Mouse (Mus musculus) adrenal gland, postnatal 25 days (tissue): ENCODE results near the gene Cstf2. TPM values are rescaled to one million over a fixed set of nuclear protein-coding genes. Genes with fewer than 3 reads are reported as not detected.
A peak's percentile ranks its signal among the peaks of the same experiment; 100 is the strongest.

Experiments used
- DNase-seq: peaks from one replicate; pipeline ENCODE4 v3.0.0; 2021; ENCODE audit warnings: mixed read lengths
- long read RNA-seq: library from polyadenylated mRNA; stranded (forward); transcript quantifications from one replicate; pipeline ENCODE4 v2.0.0, GENCODE M21; 2021
- microRNA-seq, 2 experiments: library from miRNA; unstranded; fragments of <30 nt; microRNA quantifications; one replicate each; pipeline ENCODE4 v1.2.0; 2021
- total RNA-seq: library from RNA; stranded (reverse); gene quantifications from 2 replicates; pipeline ENCODE4 v1.2.3, GENCODE M21; 2021

Gene Cstf2
- 32.5 and 46.5 TPM in 2 replicates for total RNA-seq
- long read RNA-seq, full-length matches to known transcripts: 14 of 20 reads
- long read RNA-seq, partial matches to known transcripts: 1 of 20 reads
- long read RNA-seq, other reads (novel, unspliced or antisense): 5 of 20 reads

DNA sequence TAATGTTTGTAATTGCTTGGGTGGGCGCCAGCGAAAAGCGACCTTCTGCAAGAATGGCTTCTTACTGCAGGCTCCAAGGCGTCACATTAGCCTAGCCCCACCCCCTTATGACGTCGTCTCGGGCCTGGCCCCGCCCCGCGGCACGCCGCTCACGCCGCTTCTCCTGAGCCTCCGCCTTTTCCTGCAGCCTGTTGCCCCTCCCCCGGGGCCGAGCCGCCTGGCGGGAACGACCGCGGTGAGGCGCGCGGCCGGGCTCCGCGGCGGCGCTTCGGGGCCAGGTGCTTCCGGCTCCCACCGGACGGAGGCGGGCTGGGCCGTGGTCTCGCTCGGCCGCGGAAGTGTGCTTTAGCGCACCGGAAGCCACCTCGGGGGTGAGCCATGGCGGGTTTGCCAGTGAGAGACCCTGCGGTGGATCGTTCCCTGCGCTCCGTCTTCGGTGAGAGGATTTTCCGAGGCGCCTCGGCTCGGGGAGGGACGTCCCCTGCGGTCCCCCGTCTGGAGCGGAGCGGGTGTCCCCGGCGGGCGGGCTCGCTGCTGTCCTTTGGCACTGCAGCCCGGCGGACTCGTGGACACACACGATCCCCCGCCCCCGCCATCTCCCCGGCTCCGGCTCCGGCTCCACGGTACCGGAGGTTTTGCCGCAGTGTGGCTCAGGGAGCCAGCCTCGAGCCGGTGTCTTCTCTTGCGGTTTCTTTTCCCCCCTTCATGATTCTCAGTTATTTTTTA is at the start of gene Cstf2:
Cstf2 (plus strand) TSS at position 201 of the 726 bp plus-strand sequence.
- DNase-seq: peak; percentile 92

DNA sequence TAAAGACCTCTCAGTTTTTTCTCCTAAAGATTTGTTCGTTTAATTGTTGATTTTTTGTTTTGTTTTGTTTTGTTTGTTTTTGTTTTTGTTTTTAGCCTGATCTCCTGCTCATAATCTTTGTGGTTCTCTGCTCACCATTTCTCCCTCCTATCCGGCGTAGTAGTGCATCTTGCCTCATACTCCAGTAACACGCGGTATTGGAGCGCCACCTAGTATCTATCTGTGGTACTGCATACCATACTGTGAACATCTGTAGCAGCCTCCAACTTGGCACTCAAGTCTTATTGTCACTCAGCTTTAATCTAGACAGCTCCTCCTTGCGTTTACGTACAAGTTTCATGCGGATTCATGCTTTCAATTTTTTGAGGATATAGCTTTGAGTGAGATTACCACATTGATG is 40.0 kb upstream of the Cstf2 start:
- DNase-seq: peak; percentile 34

GRCm38 (mm10) chrX:134020664-134021063 is 38.3 kb upstream of the Cstf2 start:
- DNase-seq: no peak

DNA sequence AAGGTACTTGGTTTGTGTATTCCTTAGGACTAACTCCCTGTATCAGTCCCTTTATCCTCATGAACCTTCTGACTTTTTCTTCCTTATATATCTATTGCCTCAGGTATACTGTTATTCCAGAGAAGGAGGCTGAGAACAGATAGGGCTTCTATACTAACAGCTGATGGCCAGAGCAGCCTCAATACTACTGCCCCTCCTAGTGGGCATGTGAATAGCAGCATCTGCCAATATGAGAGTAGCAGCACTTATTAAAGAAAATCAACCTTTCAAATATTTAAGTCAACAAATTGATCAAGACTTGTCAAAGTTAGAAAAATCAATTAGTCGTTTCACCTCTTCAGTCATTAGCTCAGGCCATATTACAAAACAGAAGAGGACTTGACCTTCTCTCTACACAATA is 10.0 kb upstream of the Cstf2 start:
- DNase-seq: no peak

- no peak for DNase-seq
Measured at GRCm38 (mm10) chrX:134056897-134057296, 2.1 kb upstream of the Cstf2 start.

GRCm38 (mm10) chrX:134058040-134058875 is 729 bp upstream of the Cstf2 start:
- DNase-seq: no peak

GRCm38 (mm10) chrX:134059764-134060163 is 777 bp downstream of the Cstf2 start:
- no peak for DNase-seq

DNA sequence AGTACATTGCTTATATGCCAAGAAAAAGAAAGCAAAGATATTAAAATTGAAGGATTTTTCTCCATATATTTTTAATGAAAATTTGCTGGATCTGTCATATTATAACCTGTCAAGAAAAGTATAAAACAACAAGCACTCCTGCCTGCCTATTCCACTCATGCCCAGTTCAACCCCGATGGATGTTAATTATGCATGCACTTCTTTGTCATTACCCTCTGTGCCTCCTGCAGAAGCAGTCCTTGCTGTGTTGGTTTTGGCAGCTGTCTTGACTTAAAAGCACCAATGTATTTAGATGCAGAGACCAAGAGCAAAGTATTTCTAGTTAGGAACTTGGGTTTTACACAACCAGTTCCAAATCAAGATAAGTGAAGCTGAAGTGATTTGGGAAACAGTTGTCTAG is 26.5 kb downstream of the Cstf2 start:
- DNase-seq: no peak

- DNase-seq: no peak
Measured at GRCm38 (mm10) chrX:134102641-134103040, 43.7 kb downstream of the Cstf2 start.

DNA sequence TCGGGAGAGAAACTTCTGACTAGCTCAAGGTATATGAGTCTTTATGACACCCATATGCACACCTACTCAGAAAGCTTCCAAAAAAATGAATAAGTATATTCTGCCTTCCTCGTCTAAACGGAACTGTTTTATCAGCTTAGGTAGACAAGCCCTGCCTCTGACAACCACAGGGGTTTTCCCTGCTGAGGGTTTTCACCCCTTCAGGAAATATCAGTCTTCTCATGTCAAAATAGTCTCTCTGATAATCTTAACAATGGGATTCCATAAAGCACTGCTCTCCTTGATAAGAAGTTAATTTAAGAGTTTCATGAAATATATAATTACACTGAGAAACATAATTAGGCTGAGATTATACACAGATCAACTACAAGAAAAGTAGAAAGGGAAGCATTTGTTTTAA is 52.8 kb downstream of the Cstf2 start:
- no peak for DNase-seq

DNA sequence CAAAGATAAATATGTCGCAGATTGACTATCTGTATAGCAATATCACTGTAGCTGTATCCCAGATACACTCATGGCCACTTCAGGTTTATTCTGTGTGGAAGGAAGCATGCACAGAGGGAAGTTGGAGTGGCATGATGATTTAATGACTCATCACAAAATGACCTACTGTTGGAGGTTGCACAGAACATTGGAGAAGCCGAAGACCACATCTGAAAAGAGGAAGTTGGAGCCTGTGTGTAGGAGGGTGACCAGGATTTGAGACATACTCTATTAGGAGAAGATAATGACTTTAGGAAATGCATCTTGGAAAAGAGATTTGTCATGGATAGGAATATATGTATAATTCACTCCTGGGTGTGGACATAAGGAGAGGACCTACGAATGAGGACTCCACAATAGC is 57.4 kb downstream of the Cstf2 start:
- no peak for DNase-seq

DNA sequence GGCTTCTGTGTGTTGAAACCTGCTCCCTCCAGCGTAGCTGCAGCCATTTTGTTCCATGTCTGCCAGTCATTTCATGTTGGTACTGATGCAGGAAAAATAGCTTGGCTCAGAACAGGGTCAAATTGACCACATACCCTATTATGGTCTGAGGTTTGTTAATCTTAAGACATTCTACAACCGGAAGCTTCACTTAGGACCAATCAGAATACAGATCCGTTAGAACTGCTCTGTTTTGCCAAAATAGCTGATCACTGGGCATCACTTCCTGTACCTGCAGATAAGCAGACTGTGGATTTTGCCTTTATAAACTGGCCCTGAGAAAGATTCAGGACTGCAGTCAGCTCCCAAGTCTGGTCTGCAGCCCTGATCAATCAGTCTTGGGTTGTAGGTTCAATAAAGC is 69.6 kb downstream of the Cstf2 start:
- DNase-seq: no peak

- DNase-seq: peak; percentile 2
Measured at GRCm38 (mm10) chrX:134132295-134132694, 73.3 kb downstream of the Cstf2 start.

DNA sequence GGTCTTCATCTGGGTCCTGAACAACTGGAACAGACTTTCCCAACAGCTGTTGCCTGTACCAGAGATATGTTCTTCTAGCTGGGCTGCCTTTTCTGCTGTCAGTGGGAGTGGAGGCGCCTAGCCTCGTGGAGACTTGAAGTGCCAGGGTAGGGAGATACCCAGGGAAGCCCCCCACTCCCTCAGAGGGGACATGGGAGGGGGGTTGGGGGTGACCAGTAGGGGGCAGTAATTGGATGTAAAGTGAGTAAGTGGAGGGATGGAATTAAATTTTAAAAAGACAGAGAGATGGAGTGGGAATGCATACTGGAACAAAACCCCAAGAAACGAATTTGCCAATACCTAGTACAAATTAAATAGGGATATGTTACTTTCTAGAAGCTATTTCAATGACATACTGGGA is 74.8 kb downstream of the Cstf2 start:
- no peak for DNase-seq

Small RNA genes lying within 50 kb of the gene (microRNA-seq; reads per million reads assigned to microRNA genes)
- 0 to 0.36 reads per million in 2 experiments for gene Mir3112

Other genes with a start within 250 kb of the Cstf2 start
- not detected in 2 replicates for gene Tnmd, start 208.2 kb upstream of the Cstf2 start, total RNA-seq
- gene Tspan6, start 160.8 kb upstream of the Cstf2 start, total RNA-seq: 25.3 and 29.6 TPM in 2 replicates
- 1.7 TPM in 2 replicates for gene Srpx2, start 150.8 kb upstream of the Cstf2 start, total RNA-seq
- 10.3 and 15.4 TPM in 2 replicates for gene Sytl4, start 77.4 kb upstream of the Cstf2 start, total RNA-seq
- gene Xkrx, start 102.9 kb downstream of the Cstf2 start, total RNA-seq: 1.7 and 2.1 TPM in 2 replicates
- not detected in 2 replicates for gene Arl13a, start 128.3 kb downstream of the Cstf2 start, total RNA-seq
- 0.79 TPM in 1 of 2 replicates, not detected in the other for gene Nox1, start 162.8 kb downstream of the Cstf2 start, total RNA-seq
- 32.6 and 39.3 TPM in 2 replicates for gene Trmt2b, start 217.8 kb downstream of the Cstf2 start, total RNA-seq
- gene Tmem35a, start 236.0 kb downstream of the Cstf2 start, total RNA-seq: 216 and 250 TPM in 2 replicates
- 3.1 and 5.5 TPM in 2 replicates for gene Cenpi, start 248.9 kb downstream of the Cstf2 start, total RNA-seq